Mouse (Mus musculus): Measurements from ENCODE around the gene Tia1.

Tia1 gene

GRCm38 (mm10) chr6:86431531-86431930 lies 27.5 kb downstream of the Tia1 start:
- no peak for DNase-seq (ENCODE audit: low read depth, low spot score)

DNA sequence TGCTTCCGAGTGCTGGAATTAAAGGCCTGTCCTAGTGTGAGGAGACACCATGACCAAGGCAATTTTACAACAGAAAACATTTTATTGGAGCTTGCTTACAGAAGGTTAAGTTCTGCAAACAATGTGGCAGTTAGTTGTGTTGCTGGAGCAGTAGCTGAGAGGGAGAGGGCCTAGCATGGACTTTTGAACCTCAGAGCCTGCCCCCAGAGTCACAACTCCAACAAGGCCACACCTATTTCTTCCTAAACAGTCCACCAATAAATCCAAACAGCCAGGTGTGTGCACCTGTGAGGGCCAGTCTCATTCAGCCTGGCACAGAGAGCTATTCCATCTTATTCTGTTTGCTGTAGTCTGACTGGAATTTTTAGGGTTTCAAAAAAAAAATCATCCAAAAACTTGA lies 29.7 kb downstream of the Tia1 start:
- DNase-seq (ENCODE audit: low read depth, low spot score) = no peak

- DNase-seq (ENCODE audit: low read depth, low spot score) = peak; percentile 46
Observed at GRCm38 (mm10) chr6:86437711-86438110, 33.7 kb downstream of the Tia1 start.

- DNase-seq (ENCODE audit: low read depth, low spot score) = peak; percentile 87
Observed at GRCm38 (mm10) chr6:86438272-86439118, 34.5 kb downstream of the Tia1 start, which contains the start of gene C87436. Gene C87436, plus strand, starts transcription at chr6:86438374.

- DNase-seq (ENCODE audit: low read depth, low spot score) = no peak
Observed at GRCm38 (mm10) chr6:86439119-86439496, 35.1 kb downstream of the Tia1 start.

DNA sequence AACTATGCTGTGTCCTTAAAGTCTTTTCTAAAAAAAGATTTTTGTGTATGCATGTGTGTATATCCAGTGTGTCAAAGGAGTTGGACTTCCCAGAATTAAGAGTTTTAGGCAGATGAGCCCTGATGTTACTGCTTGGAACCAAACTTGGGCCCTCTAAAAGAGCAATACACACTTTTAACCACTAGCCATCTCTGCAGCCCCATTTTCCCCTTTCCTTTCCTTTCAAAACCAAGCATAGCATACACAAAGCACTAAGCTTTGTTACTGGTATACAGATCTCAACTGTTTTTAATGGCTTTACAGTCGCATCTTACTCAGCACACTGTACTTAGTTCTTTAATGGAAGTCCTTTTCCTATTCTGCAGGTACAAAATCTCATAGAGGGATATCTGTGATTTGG lies 35.5 kb downstream of the Tia1 start:
- no peak for DNase-seq (ENCODE audit: low read depth, low spot score)

GRCm38 (mm10) chr6:86441571-86441970 lies 37.6 kb downstream of the Tia1 start:
- no peak for DNase-seq (ENCODE audit: low read depth, low spot score)

- no peak for DNase-seq (ENCODE audit: low read depth, low spot score)
Observed at GRCm38 (mm10) chr6:86445551-86445950, 41.5 kb downstream of the Tia1 start.

DNA sequence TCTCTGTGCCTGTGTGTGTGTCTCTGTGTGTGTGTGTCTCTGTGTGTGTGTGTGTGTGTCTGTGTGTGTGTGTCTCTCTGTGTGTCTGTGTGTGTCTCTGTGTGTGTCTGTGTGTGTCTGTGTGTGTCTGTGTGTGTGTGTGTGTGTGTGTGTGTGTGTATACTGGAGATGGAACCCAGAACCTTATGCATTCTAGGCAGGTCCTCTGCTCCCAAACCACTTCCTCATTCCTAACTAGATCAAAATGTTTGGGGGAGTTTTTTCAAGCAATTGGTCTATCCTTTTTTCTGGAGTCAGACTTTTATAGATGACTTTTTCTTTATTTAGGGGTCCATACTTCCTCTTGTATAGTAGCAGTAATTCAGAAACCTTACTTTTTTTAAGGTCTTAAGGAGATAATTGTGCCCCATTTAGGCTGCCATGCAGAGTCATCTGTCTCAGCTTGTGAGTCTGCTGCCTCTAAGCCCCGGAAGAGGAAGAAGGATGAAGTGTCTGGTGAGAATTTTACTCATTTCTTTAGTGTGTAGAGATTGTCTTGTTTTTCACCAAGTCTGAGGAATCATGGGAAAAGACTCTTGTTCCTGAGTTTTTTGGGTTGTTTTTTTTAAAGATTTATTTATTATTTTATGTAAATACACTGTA lies 43.0 kb downstream of the Tia1 start:
- DNase-seq (ENCODE audit: low read depth, low spot score) = no peak

DNA sequence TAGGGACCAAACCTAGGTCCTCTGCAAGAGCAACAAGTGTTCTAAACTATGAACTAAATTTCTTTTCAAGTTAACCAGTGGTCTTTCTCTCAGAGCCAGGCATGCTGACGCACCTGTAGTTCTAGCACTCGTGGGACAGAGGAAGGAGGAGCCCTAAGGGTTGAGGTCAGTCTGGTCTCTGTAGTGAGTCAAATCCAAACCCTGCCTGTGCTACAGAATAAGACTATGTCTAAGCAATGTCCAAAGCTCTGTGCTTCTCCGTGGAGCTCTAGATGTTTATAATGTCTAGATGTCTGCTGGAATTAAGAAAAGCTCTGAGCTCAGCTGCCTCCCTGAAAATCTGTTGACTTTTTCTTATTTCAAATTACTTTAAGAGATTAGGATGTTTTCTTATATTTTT lies 52.7 kb downstream of the Tia1 start:
- no peak for DNase-seq (ENCODE audit: low read depth, low spot score)

DNA sequence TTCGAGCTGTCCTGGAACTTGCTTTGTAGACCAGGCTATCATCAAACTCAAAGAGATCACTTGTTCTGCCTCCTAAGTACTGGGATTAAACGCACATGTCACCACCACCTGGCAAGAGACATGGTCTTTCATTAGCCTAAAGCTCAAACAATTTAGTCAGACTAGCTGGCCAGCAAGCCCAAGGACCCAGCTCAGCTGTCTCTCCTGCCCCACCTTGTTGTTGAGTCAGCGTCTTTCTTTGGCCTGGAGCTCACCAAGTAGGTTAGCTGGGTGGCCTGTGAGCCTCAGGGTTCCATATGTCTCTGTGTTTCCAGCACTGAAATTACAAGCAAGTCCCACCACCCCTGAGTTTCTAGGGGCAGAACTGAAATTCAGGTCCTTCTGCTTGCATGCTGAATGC lies 59.1 kb downstream of the Tia1 start:
- DNase-seq (ENCODE audit: low read depth, low spot score) = no peak

- no peak for DNase-seq (ENCODE audit: low read depth, low spot score)
Observed at GRCm38 (mm10) chr6:86471317-86471716, 67.3 kb downstream of the Tia1 start.

- DNase-seq (ENCODE audit: low read depth, low spot score) = no peak
Observed at GRCm38 (mm10) chr6:86471760-86472099, 67.7 kb downstream of the Tia1 start.

DNA sequence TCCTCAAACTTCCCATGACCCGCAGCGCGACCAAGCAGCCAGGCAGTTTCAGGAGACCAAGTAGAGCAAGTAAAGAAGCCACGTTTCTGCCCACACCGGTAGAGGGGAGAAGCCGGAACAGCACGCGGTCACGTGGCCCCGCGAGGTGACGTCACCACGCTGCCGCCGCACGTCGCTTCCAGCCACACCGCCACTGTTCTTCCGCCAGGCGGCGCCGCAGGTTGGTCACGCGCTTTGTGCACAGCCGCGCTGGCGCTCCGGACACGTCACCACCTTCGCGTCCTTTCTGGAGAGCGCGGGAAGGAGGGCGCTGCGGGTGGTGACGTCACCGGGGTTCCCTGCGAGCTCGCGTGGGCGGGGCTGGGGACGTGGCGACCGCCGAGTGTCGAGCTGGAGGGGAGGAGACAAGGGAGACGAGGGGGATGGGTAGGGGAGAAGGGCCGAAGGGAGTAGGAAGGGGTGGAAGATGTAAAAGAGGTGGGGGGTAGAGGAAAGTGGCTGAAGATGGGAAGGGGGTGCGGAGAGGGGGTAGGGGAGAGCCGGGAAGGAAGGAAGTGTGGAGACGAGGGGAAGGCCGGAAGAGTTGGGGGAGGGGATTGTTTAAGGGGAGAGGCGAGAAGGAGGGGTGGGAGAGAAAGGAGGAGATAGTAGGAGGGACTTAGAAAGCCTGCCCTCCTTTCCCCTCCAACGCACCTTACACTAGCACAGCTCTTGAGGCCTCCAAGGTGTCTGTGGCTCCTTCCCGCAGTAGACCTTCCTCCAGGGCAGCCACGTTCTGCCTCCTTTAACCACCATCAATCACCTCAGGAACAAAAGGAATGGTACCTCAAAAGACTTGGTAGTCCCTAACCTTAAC lies 68.3 kb downstream of the Tia1 start:
- DNase-seq (ENCODE audit: low read depth, low spot score) = peak; percentile 96

GRCm38 (mm10) chr6:86473077-86473476 lies 69.1 kb downstream of the Tia1 start:
- DNase-seq (ENCODE audit: low read depth, low spot score) = no peak

- DNase-seq (ENCODE audit: low read depth, low spot score) = no peak
Observed at GRCm38 (mm10) chr6:86474072-86474471, 70.1 kb downstream of the Tia1 start.

DNA sequence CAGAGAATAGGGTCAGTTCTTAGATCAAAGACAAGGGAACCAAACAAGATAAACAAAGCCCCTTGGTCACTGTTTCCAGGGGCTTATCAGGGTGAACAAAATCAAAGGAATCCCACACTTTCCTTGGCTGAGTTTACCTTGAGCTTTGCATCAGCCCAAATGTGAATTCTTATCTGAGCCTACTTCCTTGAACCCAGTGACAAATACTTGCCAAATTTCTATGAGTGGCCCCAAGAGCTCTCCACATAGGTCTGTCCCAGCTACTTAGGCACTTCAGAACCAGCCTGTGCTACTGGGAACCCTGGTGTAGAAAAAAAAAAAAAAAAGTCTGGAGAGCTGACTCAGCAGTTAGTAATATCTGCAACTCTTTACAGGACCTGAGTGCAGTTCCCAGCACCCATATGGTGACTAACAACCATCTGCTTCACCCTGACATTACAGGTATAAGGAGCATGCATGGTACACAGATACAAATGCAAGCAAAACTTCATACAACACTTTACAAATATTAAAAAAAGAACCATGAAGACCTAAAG lies 70.7 kb downstream of the Tia1 start:
- no peak for DNase-seq (ENCODE audit: low read depth, low spot score)

DNA sequence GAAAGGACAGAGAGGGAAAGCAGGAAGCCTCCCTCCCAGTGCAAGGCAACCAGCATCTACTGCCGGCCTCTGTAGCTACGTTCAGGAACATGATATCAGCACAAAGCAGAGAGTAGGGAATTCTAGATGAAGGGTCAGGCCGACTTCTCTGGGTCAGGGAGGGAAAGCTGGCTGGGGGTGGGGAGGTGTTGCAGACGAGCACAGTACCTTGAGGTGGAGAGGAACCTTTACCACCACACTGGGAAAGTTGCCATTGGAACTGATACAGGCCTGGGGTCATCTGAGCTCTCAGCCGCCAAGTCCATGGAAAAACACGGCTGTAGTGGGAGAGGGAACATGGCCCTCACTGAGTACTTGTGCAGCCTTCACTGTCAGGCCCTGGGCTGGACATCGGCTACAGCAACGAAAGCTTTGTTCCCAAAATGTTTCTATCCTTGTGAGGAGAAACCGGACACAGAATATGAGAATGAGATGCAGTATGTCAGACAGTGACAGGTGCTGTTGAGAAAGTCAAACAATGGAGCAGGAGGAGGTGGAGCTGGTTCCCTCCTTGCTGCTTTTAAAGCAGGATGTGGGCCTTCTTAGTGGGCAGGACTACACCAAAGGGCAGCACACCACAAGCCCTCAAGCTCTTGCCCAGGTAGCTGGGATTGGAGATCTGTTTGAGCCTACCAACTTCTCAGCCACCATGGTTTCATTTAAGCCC lies 71.6 kb downstream of the Tia1 start:
- DNase-seq (ENCODE audit: low read depth, low spot score) = no peak

- DNase-seq (ENCODE audit: low read depth, low spot score) = no peak
Observed at GRCm38 (mm10) chr6:86476931-86477330, 72.9 kb downstream of the Tia1 start.

- no peak for DNase-seq (ENCODE audit: low read depth, low spot score)
Observed at GRCm38 (mm10) chr6:86479311-86479710, 75.3 kb downstream of the Tia1 start.

DNA sequence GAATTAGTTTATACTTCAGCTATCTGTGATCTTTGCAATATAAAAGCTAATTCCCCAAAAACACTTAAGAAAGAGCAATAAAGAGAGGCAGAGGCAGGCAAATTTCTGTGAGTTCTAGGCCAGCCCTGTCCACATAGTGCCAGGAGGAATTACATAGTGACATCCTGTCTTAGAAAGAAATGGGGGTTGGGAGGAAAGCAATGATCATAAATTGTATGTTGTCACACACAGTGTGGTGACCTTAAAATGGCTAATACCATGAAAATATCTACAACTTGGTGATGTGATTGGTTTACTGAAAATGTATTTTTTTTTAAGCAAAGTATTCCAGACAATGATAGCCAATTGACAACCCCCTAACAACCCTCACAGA lies 75.8 kb downstream of the Tia1 start:
- DNase-seq (ENCODE audit: low read depth, low spot score) = no peak
